Mouse (Mus musculus) splenic B cell, adult 2 months (primary cell): ENCODE measurements around the gene Arhgap45.
"Not testable (repeated sequence)": the region's sequence is repeated elsewhere in the genome, so short reads cannot be mapped to it uniquely, and the experiment has no call there.

Experiments used
- DNase-seq: peaks from one replicate; pipeline ENCODE4 v3.0.0-alpha.2; 2011; ENCODE audit warnings: low read depth, low spot score
- H3K27me3 ChIP-seq: 2 replicates; pipeline ENCODE4 v1.6.1; 2012; ENCODE audit warnings: mild to moderate bottlenecking, low read length, moderate library complexity, mixed read lengths; ENCODE audit not compliant: control insufficient read depth, poor library complexity, insufficient read depth, severe bottlenecking
- H3K36me3 ChIP-seq: 2 replicates; pipeline ENCODE4 v1.6.1; 2012; ENCODE audit warnings: mild to moderate bottlenecking, low read length, moderate library complexity, mixed read lengths; ENCODE audit not compliant: control insufficient read depth, poor library complexity, insufficient read depth, severe bottlenecking

Arhgap45 gene

GRCm38 (mm10) chr10:80048834-80049233, 32.4 kb downstream of the Arhgap45 start:
- DNase-seq = no peak
- no peaks in the 10 kb centered on the region for H3K27me3 ChIP-seq
- no peaks in the 10 kb centered on the region for H3K36me3 ChIP-seq

DNA sequence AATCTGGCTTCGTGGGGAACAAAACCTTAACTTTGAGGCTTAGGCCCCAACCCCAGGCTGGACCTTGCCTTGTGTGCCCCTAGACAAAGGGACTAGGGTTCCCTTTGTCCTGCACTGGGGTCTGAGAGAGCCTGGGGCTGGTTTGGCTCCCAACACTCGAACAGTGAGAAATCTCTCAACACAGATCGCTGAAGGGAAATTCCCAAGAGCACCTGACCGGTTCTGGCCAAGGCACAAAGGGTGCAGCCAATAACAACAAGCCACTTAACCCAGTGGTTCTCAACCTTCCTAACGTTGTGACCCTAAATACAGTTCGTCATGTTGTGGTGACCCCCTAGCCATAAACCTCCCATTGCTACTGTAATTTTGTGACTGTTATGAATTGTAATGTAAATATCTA, 33.8 kb downstream of the Arhgap45 start:
- peak; percentile 35 for DNase-seq
- H3K36me3 ChIP-seq = no peaks in the 10 kb centered on the region
- no peaks in the 10 kb centered on the region for H3K27me3 ChIP-seq

DNA sequence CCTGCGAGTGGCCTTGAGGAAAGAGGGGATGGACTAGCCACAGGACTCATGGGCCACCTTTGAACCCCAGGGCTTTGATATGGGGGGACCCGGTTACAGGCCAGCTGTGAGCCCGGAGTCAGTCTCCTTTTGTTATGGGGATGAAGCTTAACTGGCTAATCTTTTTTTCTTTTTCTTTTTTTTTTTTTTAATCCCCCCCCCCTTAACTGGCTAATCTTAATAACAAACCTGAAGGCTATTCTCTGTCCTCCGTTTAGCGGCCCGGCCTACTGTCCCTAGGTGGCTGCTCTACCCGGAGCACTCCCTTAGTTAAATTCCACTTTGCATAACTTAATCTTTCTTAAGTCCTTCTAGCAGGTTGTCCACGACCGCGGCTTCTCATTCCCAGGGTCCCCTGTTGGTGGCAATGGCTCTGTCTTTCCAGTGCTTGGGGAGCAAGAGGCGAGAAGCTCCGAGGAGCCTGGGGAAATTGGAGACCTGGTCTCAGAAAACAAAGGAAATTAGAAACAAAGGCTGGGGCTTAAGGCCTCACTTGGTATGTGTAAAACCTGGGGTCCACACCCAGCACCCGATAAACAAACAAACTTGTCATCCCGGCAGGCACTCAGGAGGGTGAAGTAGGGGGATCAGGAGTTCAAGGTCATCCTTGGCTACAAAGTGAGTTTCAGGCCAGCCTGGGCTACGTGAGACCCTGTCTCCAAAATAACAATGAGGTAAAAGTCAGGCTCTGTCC, 34.6 kb downstream of the Arhgap45 start:
- H3K36me3 ChIP-seq = no peaks in the 10 kb centered on the region; the same call in 1 of the 2 replicates
- no peaks in the 10 kb centered on the region for H3K27me3 ChIP-seq
- no peak for DNase-seq

DNA sequence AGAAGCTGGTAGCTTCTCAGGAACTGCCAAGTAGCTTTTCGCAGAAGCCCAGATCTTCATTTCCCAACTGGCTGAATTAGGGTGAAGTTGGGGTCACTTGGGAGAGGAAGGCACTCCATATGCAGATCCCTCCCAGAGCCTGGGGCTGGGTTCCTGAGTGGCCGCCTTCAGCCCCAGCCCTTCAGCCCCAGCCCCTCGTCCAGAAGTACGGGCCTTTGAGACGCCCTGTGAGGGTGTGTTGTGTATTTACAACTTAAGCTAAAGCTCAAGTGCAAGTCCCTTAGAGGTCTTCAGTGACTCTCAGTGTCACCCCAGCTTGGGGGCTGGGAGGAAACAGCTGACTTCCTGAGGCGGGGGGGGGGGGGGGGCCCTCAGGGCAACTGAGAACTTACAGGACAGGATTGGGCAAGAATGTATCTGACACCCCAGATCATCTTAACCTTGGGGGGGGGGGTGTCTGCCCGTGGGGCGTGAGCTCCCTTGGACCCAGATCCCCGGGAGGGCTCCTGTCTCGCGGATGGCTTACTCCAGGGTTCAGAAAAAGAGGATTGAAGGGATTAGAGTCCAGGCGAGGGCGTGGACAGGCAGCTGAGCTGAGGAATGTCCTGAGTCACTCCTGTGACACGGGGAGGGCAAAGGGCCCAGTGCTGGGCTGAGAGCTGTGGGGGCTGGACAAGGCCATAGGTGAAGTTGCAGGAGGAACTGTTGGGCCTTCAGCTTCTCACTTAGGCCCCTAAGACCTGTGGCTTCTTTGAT, 35.3 kb downstream of the Arhgap45 start:
- peak; percentile 44 for DNase-seq
- H3K27me3 ChIP-seq = no peaks in the 10 kb centered on the region
- no peaks in the 10 kb centered on the region; the same call in 1 of the 2 replicates for H3K36me3 ChIP-seq

DNA sequence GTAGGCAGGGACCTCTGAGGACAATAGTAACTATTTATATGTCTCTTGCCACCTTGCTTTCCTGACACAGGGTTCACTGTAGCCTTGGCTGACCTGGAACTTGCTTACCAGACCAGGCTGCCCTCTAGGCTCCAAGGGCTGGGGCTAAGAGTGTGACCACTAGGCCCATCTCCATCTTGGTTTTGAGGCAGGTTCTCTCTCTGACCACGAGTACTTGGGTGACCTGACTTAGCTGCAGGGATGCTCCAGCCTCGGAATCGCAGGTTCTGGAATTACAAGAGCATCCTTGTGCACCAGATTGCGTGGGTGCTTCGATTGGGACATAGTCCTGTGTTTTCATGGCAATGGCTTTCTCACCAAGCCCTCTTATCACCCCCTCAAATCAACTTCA, 35.9 kb downstream of the Arhgap45 start:
- no peaks in the 10 kb centered on the region for H3K27me3 ChIP-seq
- no peak for DNase-seq
- H3K36me3 ChIP-seq = peaks cover 3% of the 10 kb centered on the region; the same call in 1 of the 2 replicates

GRCm38 (mm10) chr10:80053259-80053780, 36.9 kb downstream of the Arhgap45 start:
- peaks cover 5% of the 10 kb centered on the region; the same call in 1 of the 2 replicates for H3K36me3 ChIP-seq
- peak; percentile 100 for DNase-seq
- H3K27me3 ChIP-seq = no peaks in the 10 kb centered on the region

DNA sequence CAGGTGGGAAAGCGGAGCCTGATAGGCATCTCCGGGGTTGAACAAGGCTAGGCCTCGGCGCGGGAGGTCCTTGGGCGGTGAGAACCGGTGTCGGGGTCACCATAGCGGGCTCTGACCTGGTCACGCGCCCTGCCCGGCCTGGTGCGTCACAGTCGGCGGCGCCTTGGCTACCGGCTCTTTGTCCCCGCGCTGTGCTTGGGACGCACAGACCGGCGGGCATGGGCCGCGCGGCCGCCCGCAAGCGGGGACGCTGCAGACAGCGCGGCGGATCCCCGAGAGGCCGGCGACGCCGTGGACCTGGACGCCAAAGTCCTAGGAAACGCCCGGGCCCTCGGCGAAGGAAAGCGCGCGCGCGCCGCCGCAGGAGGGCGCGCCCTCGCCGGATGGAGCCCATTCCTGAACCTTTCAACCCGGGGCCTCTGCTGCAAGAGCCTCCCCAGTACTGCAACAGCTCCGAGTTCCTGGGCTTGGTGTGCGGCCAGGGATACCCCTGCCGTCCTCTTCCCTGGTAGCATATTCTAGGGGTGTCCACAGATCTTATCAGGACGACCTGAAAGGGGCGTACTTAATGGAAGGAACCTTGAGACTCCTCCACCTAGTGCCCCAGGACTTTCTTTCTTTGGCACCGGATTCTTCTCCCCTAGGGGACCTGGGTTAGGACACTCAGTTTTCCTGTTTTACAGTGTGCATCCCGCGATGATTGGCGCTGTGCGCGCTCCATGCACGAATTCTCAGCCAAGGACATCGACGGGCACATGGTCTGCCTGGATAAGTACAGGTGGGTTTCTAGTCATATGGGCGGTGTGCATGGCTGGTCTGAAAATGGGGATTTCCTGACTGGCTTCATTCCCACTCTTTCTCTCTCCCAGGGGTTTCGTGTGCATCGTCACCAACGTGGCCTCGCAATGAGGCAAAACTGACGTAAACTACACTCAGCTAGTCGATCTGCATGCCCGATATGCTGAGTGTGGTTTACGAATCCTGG, 37.7 kb downstream of the Arhgap45 start:
- H3K27me3 ChIP-seq = no peaks in the 10 kb centered on the region
- peaks cover 7% of the 10 kb centered on the region; the same call in 1 of the 2 replicates for H3K36me3 ChIP-seq
- DNase-seq = peak; percentile 50

GRCm38 (mm10) chr10:80054911-80055310, 38.5 kb downstream of the Arhgap45 start:
- H3K36me3 ChIP-seq = peaks cover 14% of the 10 kb centered on the region
- not testable (repeated sequence) for DNase-seq, H3K27me3 ChIP-seq

- H3K27me3 ChIP-seq = no peaks in the 10 kb centered on the region
- H3K36me3 ChIP-seq = peaks cover 14% of the 10 kb centered on the region
- DNase-seq = no peak
These were observed 38.9 kb downstream of the Arhgap45 start for GRCm38 (mm10) chr10:80055364-80055763.

GRCm38 (mm10) chr10:80055891-80056290, 39.4 kb downstream of the Arhgap45 start:
- peaks cover 14% of the 10 kb centered on the region for H3K36me3 ChIP-seq
- DNase-seq = no peak
- no peaks in the 10 kb centered on the region for H3K27me3 ChIP-seq

DNA sequence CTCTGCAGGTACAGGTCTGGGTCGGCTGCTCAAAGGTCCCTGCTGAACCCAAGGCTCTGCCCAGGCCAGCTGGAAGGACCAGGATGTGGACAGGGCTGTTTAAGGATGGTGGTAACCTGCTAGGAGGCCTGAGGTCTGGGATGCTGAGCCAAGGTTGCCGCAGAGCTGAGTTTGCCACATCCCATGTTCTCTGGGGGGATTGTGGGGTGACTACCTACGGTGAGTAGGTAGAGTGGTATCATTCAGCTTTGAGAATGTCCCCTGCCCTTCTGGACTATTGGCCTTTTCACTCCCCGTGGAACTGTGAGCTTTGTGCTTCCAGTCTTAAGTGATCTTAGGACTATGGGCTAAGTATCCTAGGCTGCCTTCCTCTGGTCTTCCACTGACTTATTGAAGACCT, 40.1 kb downstream of the Arhgap45 start:
- Histone ChIP-seq H3K36me3 (peaks cover 18% of the 10 kb centered on the region), H3K27me3 (no peaks in the 10 kb centered on the region)
- no peak for DNase-seq

DNA sequence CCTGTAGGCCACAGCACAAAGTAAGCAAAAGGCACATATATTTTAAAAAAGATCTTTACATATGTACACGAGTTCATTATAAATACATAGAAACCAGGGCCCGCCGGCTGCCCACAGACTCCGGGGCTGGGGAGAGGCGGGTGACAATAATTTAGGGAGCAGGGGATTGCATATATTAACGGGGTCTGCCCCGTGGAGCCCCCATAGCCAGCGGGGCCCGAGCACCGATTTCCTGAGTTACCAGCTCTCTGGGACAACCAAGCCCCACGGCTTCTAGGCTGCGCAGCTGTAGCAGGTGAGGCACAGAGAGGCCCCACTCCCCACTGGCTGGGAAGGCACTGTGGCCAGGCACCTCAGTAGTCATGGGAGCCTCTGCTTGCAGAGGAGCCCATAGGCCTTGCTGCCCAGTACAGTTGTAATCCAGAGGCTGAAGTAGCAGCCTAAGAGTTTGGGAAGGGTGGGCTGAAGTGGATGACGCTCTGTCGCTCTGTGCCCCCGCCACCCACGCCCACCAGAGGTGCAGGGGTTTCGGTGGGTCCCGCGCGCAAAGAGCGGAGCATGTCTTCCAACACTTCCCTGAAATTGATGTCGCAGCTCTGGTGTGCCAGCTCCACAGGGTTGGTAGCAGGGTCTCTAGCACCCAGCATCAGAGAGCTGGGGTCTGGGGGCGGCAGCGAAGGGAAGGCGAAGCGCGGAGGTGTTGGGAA, 40.7 kb downstream of the Arhgap45 start:
- Histone ChIP-seq H3K27me3 (no peaks in the 10 kb centered on the region), H3K36me3 (peaks cover 19% of the 10 kb centered on the region)
- DNase-seq = no peak

DNA sequence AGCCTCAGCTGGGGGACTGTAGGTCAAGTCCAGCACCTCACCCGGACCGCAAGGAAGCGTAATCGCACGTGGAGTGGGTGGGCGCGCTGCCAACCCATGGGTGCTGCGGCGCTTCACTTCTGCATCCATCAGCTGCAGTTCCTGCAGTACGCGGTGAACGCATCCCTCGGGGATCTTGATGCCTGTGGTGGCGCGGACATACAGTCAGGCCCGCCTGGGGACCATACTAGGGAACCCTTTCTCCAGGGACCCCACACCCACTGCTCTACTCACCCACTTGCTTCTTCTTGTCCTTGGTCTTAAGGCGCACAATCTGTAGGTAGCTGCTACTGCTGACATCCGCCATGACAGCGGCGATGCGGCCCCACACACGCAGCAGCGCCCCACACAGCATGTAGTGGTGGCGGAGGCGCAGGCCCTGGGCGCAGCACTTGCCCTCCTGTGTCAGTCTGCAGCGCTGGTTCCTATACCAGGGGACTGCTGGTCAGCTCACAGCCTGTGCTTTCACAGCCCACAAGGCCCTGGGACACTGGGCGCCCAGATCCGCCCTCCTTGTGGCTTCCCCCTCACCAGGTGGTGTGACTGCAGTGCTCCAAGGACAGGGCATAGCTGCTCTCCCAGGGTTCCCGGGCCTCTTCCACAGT, 41.4 kb downstream of the Arhgap45 start:
- no peaks in the 10 kb centered on the region for H3K27me3 ChIP-seq
- no peak for DNase-seq
- peaks cover 26% of the 10 kb centered on the region for H3K36me3 ChIP-seq
